Comparison of ENCODE assay signal across 8 mouse cellular contexts in genomic region chrX:42148016-42148451, GRCm38 (mm10). TPM values are rescaled to one million over a fixed set of nuclear protein-coding genes. Genes with fewer than 3 reads are reported as not detected.
DNase-seq lines count a peak whose midpoint lies in the region; ATAC-seq lines count a peak whose summit lies in the region.

No protein-coding gene starts in this region.

- H3K4me2 ChIP-seq in heart, embryonic 15.5 days = peak overlapping the region; percentile 56
- H3K4me2 ChIP-seq in stomach, embryonic 15.5 days = peak overlapping the region; percentile 45

- no peaks in the 10 kb centered on the region for H3K27me3 ChIP-seq in embryonic facial prominence, embryonic 10.5 days (replicated peaks; ENCODE audit: low read depth, poor library complexity, severe bottlenecking)
- no peaks in the 10 kb centered on the region for H3K27me3 ChIP-seq in heart, embryonic 15.5 days
- H3K27me3 ChIP-seq in stomach, embryonic 15.5 days (replicated peaks) = no peaks in the 10 kb centered on the region

- peak; percentile 3 for DNase-seq in embryo, embryonic 10.5 days (ENCODE audit: low spot score)
- no peak for DNase-seq in embryo, embryonic 10 days (ENCODE audit: low spot score)
- DNase-seq in embryonic facial prominence, embryonic 10.5 days (ENCODE audit: low spot score) = peak; percentile 8
- DNase-seq in kidney, postnatal 10 days = peak; percentile 35
- DNase-seq in lung, postnatal 4 days = peak; percentile 44 to 61
- DNase-seq in layer of hippocampus, postnatal 25 days (ENCODE audit: extremely low spot score in 1 of 2, low spot score in 1 of 2) = no peak

- H3K4me3 ChIP-seq in embryonic facial prominence, embryonic 10.5 days = peak overlapping the region; percentile 63
- peak overlapping the region; percentile 52 for H3K4me3 ChIP-seq in heart, embryonic 15.5 days
- H3K4me3 ChIP-seq in stomach, embryonic 15.5 days (replicated peaks) = no peak overlapping the region

- no peak for ATAC-seq in heart, embryonic 15.5 days (replicated peaks; ENCODE audit: insufficient number of reproducible peaks, insufficient read depth, low FRiP score, low read depth)
- ATAC-seq in stomach, embryonic 15.5 days (ENCODE audit: insufficient read depth, low FRiP score, low read depth) = no peak

- peaks cover 4% of the 10 kb centered on the region; the same call in 1 of the 2 replicates for H3K4me1 ChIP-seq in embryonic facial prominence, embryonic 10.5 days
- H3K4me1 ChIP-seq in heart, embryonic 15.5 days (replicated peaks) = peaks cover 4% of the 10 kb centered on the region
- H3K4me1 ChIP-seq in stomach, embryonic 15.5 days = no peaks in the 10 kb centered on the region

- H3K9me3 ChIP-seq in embryonic facial prominence, embryonic 10.5 days = 0 out of 2 replicates have a peak, but pooled peaks cover 4% of the 10 kb centered on the region
- H3K9me3 ChIP-seq in heart, embryonic 15.5 days (replicated peaks) = no peaks in the 10 kb centered on the region
- no peaks in the 10 kb centered on the region for H3K9me3 ChIP-seq in stomach, embryonic 15.5 days

- H3K9ac ChIP-seq in heart, embryonic 15.5 days = no peak overlapping the region
- H3K9ac ChIP-seq in stomach, embryonic 15.5 days = no peak overlapping the region

- no peaks in the 10 kb centered on the region for H3K36me3 ChIP-seq in embryonic facial prominence, embryonic 10.5 days (replicated peaks)
- H3K36me3 ChIP-seq in heart, embryonic 15.5 days = no peaks in the 10 kb centered on the region
- H3K36me3 ChIP-seq in stomach, embryonic 15.5 days = no peaks in the 10 kb centered on the region

- H3K27ac ChIP-seq in embryonic facial prominence, embryonic 10.5 days (replicated peaks) = no peak overlapping the region
- peak overlapping the region; percentile 95 for H3K27ac ChIP-seq in heart, embryonic 15.5 days
- peak overlapping the region; percentile 92 for H3K27ac ChIP-seq in stomach, embryonic 15.5 days

- WGBS in embryonic facial prominence, embryonic 10.5 days = 55% methylated on average over 5 of the region's 5 CpGs
- WGBS in heart, embryonic 15.5 days = 29% methylated on average over 5 of the region's 5 CpGs
- WGBS in stomach, embryonic 15.5 days = 39% methylated on average over 5 of the region's 5 CpGs

RNA-seq across cellular contexts. Expression of gene Stag2, which starts 1.1 kb away (rescaled TPM):
- 43.2 and 45.5 TPM in 2 replicates for polyA plus RNA-seq in embryonic facial prominence, embryonic 10.5 days (2016; fragmentation: Nextera tagmentation; extraction: Ambion mirVana)
- polyA plus RNA-seq in heart, embryonic 15.5 days (2015; fragmentation: Nextera tagmentation; extraction: Ambion mirVana) = 27.7 and 28.2 TPM in 2 replicates
- polyA plus RNA-seq in stomach, embryonic 15.5 days (2015; fragmentation: Nextera tagmentation; extraction: Ambion mirVana) = 33.5 and 36.3 TPM in 2 replicates
- total RNA-seq in layer of hippocampus, postnatal 25 days (2021) = 10 to 100 TPM; 50.9 to 55.5 TPM

Comparison
In these comparisons a context has a peak if more than half of its experiments do, and no peak if none do; other contexts are left out.
1. DNase-seq: peak in embryo, embryonic 10.5 days (single experiment), embryonic facial prominence, embryonic 10.5 days (single experiment), kidney, postnatal 10 days (single experiment) and lung, postnatal 4 days (2 of 2); none in embryo, embryonic 10 days (single experiment) and layer of hippocampus, postnatal 25 days (0 of 2).